ENCODE assay signal across 19 mouse cellular contexts in the genomic region with DNA sequence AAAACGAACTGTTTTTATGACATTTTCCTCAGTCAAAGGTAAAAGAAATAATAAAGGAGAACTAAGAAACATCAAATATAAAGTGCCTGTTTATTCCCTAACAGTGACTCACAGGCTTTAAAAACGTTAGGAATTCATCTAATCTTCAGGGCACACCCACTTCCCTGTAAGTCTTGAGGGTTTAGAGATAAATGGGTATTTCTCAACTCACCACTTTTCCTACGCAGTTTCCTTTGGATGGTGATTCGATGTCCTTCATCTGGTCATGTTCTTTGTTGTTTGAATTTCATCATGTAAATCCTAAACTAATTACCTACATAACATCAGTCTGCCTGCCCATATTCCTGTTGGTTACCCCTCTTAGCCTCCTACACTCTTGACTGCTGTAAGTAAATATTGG.
A peak's percentile ranks its signal among the peaks of the same experiment; 100 is the strongest.
DNase-seq lines count a peak whose midpoint lies in the region; ATAC-seq and TF ChIP-seq lines count a peak whose summit lies in the region.
"Had no signal": no experiment of that assay in that cellular context is flagged by ENCODE, and none has a peak within 500 bp of the region (broad histone marks: within the 10 kb centered on the region; RNA-seq: fewer than 3 reads in every experiment).

No protein-coding gene starts in this region.

- DNase-seq in heart, adult 2 months: no peak
- peak; percentile 45 for DNase-seq in lung, postnatal 0 days (ENCODE audit: low spot score)
- DNase-seq in lung, adult 2 months: no peak
- DNase-seq in right cerebral cortex, adult 18-20 months: no peak
- DNase-seq: adrenal gland, postnatal 10 days; cerebellum, adult 8-10 months; kidney, adult 11 months; kidney, postnatal 10 days; lung, postnatal 4 days had no signal

- H3K9ac ChIP-seq in heart, adult 2 months (ENCODE audit: low read depth, low read length): no peak overlapping the region
- H3K9ac ChIP-seq in heart, embryonic 12.5 days: no peak overlapping the region
- H3K9ac ChIP-seq in lung, postnatal 0 days (replicated peaks; ENCODE audit: low read depth): no peak overlapping the region
- no peak overlapping the region; the same call in 1 of the 2 replicates for H3K9ac ChIP-seq in liver, embryonic 12.5 days
- H3K9ac ChIP-seq in neural tube, embryonic 15.5 days (replicated peaks): no peak overlapping the region
- H3K9ac ChIP-seq: embryonic facial prominence, embryonic 15.5 days; forebrain, embryonic 13.5 days; hindbrain, embryonic 12.5 days; liver, embryonic 15.5 days; neural tube, embryonic 12.5 days had no signal

- no peaks in the 10 kb centered on the region for H3K27me3 ChIP-seq in heart, adult 2 months (ENCODE audit: control insufficient read depth, insufficient read depth, low read length)
- H3K27me3 ChIP-seq in heart, embryonic 12.5 days (replicated peaks): no peaks in the 10 kb centered on the region
- H3K27me3 ChIP-seq in lung, postnatal 0 days (replicated peaks; ENCODE audit: insufficient read depth, low read length): no peaks in the 10 kb centered on the region
- H3K27me3 ChIP-seq in liver, embryonic 12.5 days (replicated peaks): no peaks in the 10 kb centered on the region
- no peaks in the 10 kb centered on the region for H3K27me3 ChIP-seq in neural tube, embryonic 15.5 days (replicated peaks)
- H3K27me3 ChIP-seq: embryonic facial prominence, embryonic 15.5 days; forebrain, embryonic 13.5 days; hindbrain, embryonic 12.5 days; liver, embryonic 15.5 days; neural tube, embryonic 12.5 days had no signal

- 24% methylated on average over 4 of the region's 4 CpGs for WGBS in heart, adult 2 months
- 18% methylated on average over 4 of the region's 4 CpGs for WGBS in heart, embryonic 12.5 days
- 39% methylated on average over 4 of the region's 4 CpGs for WGBS in lung, postnatal 0 days
- 49% methylated on average over 4 of the region's 4 CpGs for WGBS in lung, adult 2 months
- WGBS in liver, embryonic 12.5 days (ENCODE audit: insufficient replicate concordance): 15% methylated on average over 4 of the region's 4 CpGs
- 76% methylated on average over 4 of the region's 4 CpGs for WGBS in neural tube, embryonic 15.5 days

- H3K79me2 ChIP-seq in heart, adult 2 months (replicated peaks; ENCODE audit: control insufficient read depth, insufficient read depth, low read length): peaks cover 5% of the 10 kb centered on the region

- H3K9me3 ChIP-seq in heart, embryonic 12.5 days (replicated peaks): no peaks in the 10 kb centered on the region
- no peaks in the 10 kb centered on the region for H3K9me3 ChIP-seq in lung, postnatal 0 days (ENCODE audit: low read length)
- H3K9me3 ChIP-seq in liver, embryonic 12.5 days (replicated peaks): no peaks in the 10 kb centered on the region
- no peaks in the 10 kb centered on the region for H3K9me3 ChIP-seq in neural tube, embryonic 15.5 days (replicated peaks)
- H3K9me3 ChIP-seq: embryonic facial prominence, embryonic 15.5 days; forebrain, embryonic 13.5 days; hindbrain, embryonic 12.5 days; liver, embryonic 15.5 days; neural tube, embryonic 12.5 days had no signal

- H3K4me3 ChIP-seq in heart, adult 2 months: no peak overlapping the region
- no peak overlapping the region for H3K4me3 ChIP-seq in heart, embryonic 12.5 days
- no peak overlapping the region for H3K4me3 ChIP-seq in lung, postnatal 0 days (ENCODE audit: low read depth, low read length)
- no peak overlapping the region for H3K4me3 ChIP-seq in lung, adult 2 months (replicated peaks; ENCODE audit: extremely low read depth, low read depth, low read length)
- H3K4me3 ChIP-seq in liver, embryonic 12.5 days: no peak overlapping the region
- H3K4me3 ChIP-seq in neural tube, embryonic 15.5 days (replicated peaks): no peak overlapping the region
- H3K4me3 ChIP-seq: embryonic facial prominence, embryonic 15.5 days; forebrain, embryonic 13.5 days; hindbrain, embryonic 12.5 days; liver, embryonic 15.5 days; neural tube, embryonic 12.5 days had no signal

- intact Hi-C loops in heart, adult 2 months (cut with DNase I): no loop called here

- no peak overlapping the region for H3K4me2 ChIP-seq in heart, embryonic 12.5 days
- no peak overlapping the region for H3K4me2 ChIP-seq in lung, postnatal 0 days (replicated peaks; ENCODE audit: low read depth, low read length)
- 0 out of 2 replicates have a peak overlapping the region, but pooled peaks have one; percentile 21 for H3K4me2 ChIP-seq in liver, embryonic 12.5 days
- H3K4me2 ChIP-seq in neural tube, embryonic 15.5 days: no peak overlapping the region
- H3K4me2 ChIP-seq: embryonic facial prominence, embryonic 15.5 days; forebrain, embryonic 13.5 days; hindbrain, embryonic 12.5 days; liver, embryonic 15.5 days; neural tube, embryonic 12.5 days had no signal

- TF ChIP-seq POLR2A in heart, adult 2 months (IDR thresholded peaks at IDR 0.05; ENCODE audit: insufficient read depth, low read depth, low read length): no peak
- no peak for TF ChIP-seq POLR2A in lung, adult 2 months (IDR thresholded peaks at IDR 0.05; ENCODE audit: borderline replicate concordance, extremely low read depth, low read depth, low read length)

- H3K36me3 ChIP-seq in heart, adult 2 months (ENCODE audit: control insufficient read depth, insufficient read depth, low read length): peaks cover 40% of the 10 kb centered on the region
- H3K36me3 ChIP-seq in heart, embryonic 12.5 days: 0 out of 2 replicates have a peak, but pooled peaks cover 3% of the 10 kb centered on the region
- H3K36me3 ChIP-seq in lung, postnatal 0 days (ENCODE audit: insufficient read depth, low read length): no peaks in the 10 kb centered on the region
- H3K36me3 ChIP-seq in liver, embryonic 12.5 days: no peaks in the 10 kb centered on the region
- no peaks in the 10 kb centered on the region for H3K36me3 ChIP-seq in neural tube, embryonic 15.5 days
- H3K36me3 ChIP-seq: embryonic facial prominence, embryonic 15.5 days; hindbrain, embryonic 12.5 days; liver, embryonic 15.5 days; neural tube, embryonic 12.5 days had no signal

- no peak for TF ChIP-seq EP300 in heart, adult 2 months (IDR thresholded peaks at IDR 0.05; ENCODE audit: insufficient read depth, low read depth, low read length)
- peak; percentile 71; the same call in 1 of the 2 replicates for TF ChIP-seq EP300 in lung, postnatal 0 days (IDR thresholded peaks at IDR 0.05)

- H3K4me1 ChIP-seq in heart, adult 2 months (ENCODE audit: control insufficient read depth, insufficient read depth, low read length): peaks cover 9% of the 10 kb centered on the region
- H3K4me1 ChIP-seq in heart, embryonic 12.5 days (replicated peaks): peaks cover 42% of the 10 kb centered on the region
- 0 out of 2 replicates have a peak, but pooled peaks cover 4% of the 10 kb centered on the region for H3K4me1 ChIP-seq in lung, postnatal 0 days (ENCODE audit: insufficient read depth, low read depth, low read length)
- no peaks in the 10 kb centered on the region; the same call in 1 of the 2 replicates for H3K4me1 ChIP-seq in lung, adult 2 months (ENCODE audit: control insufficient read depth, insufficient read depth, low read length)
- peaks cover 27% of the 10 kb centered on the region for H3K4me1 ChIP-seq in liver, embryonic 12.5 days
- no peaks in the 10 kb centered on the region for H3K4me1 ChIP-seq in neural tube, embryonic 15.5 days
- H3K4me1 ChIP-seq: embryonic facial prominence, embryonic 15.5 days; forebrain, embryonic 13.5 days; hindbrain, embryonic 12.5 days; neural tube, embryonic 12.5 days had no signal

- no peak for TF ChIP-seq CTCF in heart, adult 2 months (IDR thresholded peaks at IDR 0.05)
- no peak for TF ChIP-seq CTCF in lung, postnatal 0 days (IDR thresholded peaks at IDR 0.05)
- TF ChIP-seq CTCF in lung, adult 2 months (IDR thresholded peaks at IDR 0.05; ENCODE audit: insufficient read depth, low read length): no peak

- peak overlapping the region; percentile 30 for H3K27ac ChIP-seq in heart, adult 2 months
- H3K27ac ChIP-seq in heart, embryonic 12.5 days (ENCODE audit: poor library complexity, severe bottlenecking): no peak overlapping the region; the same call in 1 of the 2 replicates
- no peak overlapping the region for H3K27ac ChIP-seq in lung, postnatal 0 days (ENCODE audit: low read length)
- 0 out of 2 replicates have a peak overlapping the region, but pooled peaks have one; percentile 10 for H3K27ac ChIP-seq in liver, embryonic 12.5 days
- H3K27ac ChIP-seq in neural tube, embryonic 15.5 days (replicated peaks): no peak overlapping the region
- H3K27ac ChIP-seq: embryonic facial prominence, embryonic 15.5 days; forebrain, embryonic 13.5 days; hindbrain, embryonic 12.5 days; liver, embryonic 15.5 days; neural tube, embryonic 12.5 days had no signal

- no peak for ATAC-seq in heart, embryonic 12.5 days (ENCODE audit: insufficient number of reproducible peaks, low FRiP score)
- no peak for ATAC-seq in lung, postnatal 0 days
- ATAC-seq in liver, embryonic 12.5 days: peak; percentile 64
- no peak for ATAC-seq in activated CD4-positive, CD25-positive, alpha-beta regulatory T cell, adult 4 months
- ATAC-seq in neural tube, embryonic 15.5 days (ENCODE audit: low FRiP score): no peak
- ATAC-seq: midbrain, embryonic 16.5 days had no signal

Comparison
In these comparisons a context has a peak if more than half of its experiments do, and no peak if none do; other contexts are left out.
1. H3K27ac ChIP-seq: peak in heart, adult 2 months (single experiment) and liver, embryonic 12.5 days (single experiment); none in heart, embryonic 12.5 days (single experiment), lung, postnatal 0 days (single experiment) and neural tube, embryonic 15.5 days (single experiment).